Mouse (Mus musculus) lung, embryonic 15.5 days (tissue): ENCODE results near the gene Nes. TPM values are rescaled to one million over a fixed set of nuclear protein-coding genes. Genes with fewer than 3 reads are reported as not detected.
A peak's percentile ranks its signal among the peaks of the same experiment; 100 is the strongest.

ENCODE experiments used
- ATAC-seq: fragments of 200-750 bp; cut with Nextera tagmentation; 2 replicates; pipeline ENCODE4 v1.8.0; 2017; ENCODE audit warnings: moderate number of reproducible peaks, borderline replicate concordance; ENCODE audit not compliant: low FRiP score, low TSS enrichment; ENCODE audit errors: extremely low read depth
- H3K27ac ChIP-seq: fragments of 300-500 bp; sonication (generic); 2 replicates; pipeline ENCODE4 v1.5.1; 2015; ENCODE audit warnings: moderate library complexity, mild to moderate bottlenecking, inconsistent platforms
- H3K27me3 ChIP-seq: fragments of 300-500 bp; sonication (generic); 2 replicates; pipeline ENCODE4 v1.6.1; 2015; ENCODE audit warnings: inconsistent platforms
- H3K36me3 ChIP-seq: fragments of 300-500 bp; sonication (generic); 2 replicates; pipeline ENCODE4 v1.6.1; 2015; ENCODE audit warnings: inconsistent platforms
- H3K4me1 ChIP-seq: fragments of 300-500 bp; sonication (generic); 2 replicates; pipeline ENCODE4 v1.6.1; 2015; ENCODE audit warnings: inconsistent platforms
- H3K4me2 ChIP-seq: fragments of 300-500 bp; sonication (generic); 2 replicates; pipeline ENCODE4 v1.6.1; 2015; ENCODE audit warnings: inconsistent platforms, mild to moderate bottlenecking, moderate library complexity
- H3K4me3 ChIP-seq: fragments of 300-500 bp; sonication (generic); 2 replicates; pipeline ENCODE4 v1.5.1; 2015; ENCODE audit warnings: mild to moderate bottlenecking, inconsistent platforms
- H3K9ac ChIP-seq: fragments of 300-500 bp; sonication (generic); 2 replicates; pipeline ENCODE4 v1.6.1; 2015; ENCODE audit warnings: inconsistent platforms
- H3K9me3 ChIP-seq: fragments of 300-500 bp; sonication (generic); 2 replicates; pipeline ENCODE4 v1.6.1; 2016; ENCODE audit warnings: inconsistent platforms
- WGBS: fragments of 180-500 bp; shearing (Covaris S2); methylation state at CpG from one replicate; pipeline ENCODE4 v1.1.7; 2015; 5-methylcytosine and 5-hydroxymethylcytosine counted together
- polyA plus RNA-seq: library from polyadenylated mRNA; unstranded; fragments of >200 nt; fragmentation: Nextera tagmentation; extraction: Ambion mirVana; gene quantifications from 2 replicates; pipeline ENCODE4 v1.2.1, GENCODE M21; 2015

Nes gene
- polyA plus RNA-seq, 1 experiment from 2014 or later = 32.4 TPM

DNA sequence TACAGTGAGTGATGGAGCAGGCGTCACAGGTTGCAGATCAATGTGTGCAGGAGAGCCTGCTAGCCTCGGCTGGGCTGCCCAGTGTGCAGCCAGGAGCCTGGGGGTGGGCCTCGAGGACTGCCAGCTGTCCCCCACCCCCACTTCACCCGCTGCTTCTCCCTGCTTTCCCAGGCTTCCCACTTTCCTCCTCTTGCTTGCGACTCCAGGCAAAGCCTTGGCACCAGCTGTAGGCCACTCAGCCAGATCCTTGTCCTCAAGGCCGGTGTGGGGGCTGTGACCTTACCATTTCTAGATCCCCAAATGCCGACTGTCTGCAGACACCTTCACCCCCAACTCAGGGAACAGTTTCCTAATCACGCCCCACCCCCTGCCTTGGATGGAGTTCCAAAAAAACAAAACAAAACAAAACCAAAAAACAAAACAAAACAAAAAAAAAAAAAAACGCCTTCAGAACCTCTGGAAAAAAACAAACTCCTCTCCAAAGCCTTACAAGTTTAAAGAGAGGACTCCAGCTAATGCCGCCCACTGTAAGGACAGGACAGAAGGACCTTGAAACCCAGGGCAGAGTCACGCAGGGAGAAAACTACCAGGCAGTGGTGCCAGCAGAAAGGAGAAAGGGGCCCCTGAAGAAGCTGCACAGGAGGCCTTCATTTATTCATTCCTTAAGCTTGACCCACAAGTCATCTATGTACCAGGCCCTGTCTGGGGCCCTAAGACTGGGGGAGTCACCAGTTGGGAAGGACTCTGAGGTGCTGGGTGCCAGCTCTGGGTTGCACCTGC lies 30.1 kb downstream of the Nes start:
- H3K4me1 ChIP-seq = peaks cover 34% of the 10 kb centered on the region
- H3K27ac ChIP-seq = no peak overlapping the region
- H3K4me2 ChIP-seq = no peak overlapping the region
- peaks cover under 1% of the 10 kb centered on the region; the same call in 1 of the 2 replicates for H3K9me3 ChIP-seq
- H3K36me3 ChIP-seq = no peaks in the 10 kb centered on the region
- peaks cover 86% of the 10 kb centered on the region for H3K27me3 ChIP-seq
- 11% methylated on average over 11 of the region's 11 CpGs for WGBS
- ATAC-seq = no peak
- no peak overlapping the region for H3K4me3 ChIP-seq
- H3K9ac ChIP-seq = no peak overlapping the region

DNA sequence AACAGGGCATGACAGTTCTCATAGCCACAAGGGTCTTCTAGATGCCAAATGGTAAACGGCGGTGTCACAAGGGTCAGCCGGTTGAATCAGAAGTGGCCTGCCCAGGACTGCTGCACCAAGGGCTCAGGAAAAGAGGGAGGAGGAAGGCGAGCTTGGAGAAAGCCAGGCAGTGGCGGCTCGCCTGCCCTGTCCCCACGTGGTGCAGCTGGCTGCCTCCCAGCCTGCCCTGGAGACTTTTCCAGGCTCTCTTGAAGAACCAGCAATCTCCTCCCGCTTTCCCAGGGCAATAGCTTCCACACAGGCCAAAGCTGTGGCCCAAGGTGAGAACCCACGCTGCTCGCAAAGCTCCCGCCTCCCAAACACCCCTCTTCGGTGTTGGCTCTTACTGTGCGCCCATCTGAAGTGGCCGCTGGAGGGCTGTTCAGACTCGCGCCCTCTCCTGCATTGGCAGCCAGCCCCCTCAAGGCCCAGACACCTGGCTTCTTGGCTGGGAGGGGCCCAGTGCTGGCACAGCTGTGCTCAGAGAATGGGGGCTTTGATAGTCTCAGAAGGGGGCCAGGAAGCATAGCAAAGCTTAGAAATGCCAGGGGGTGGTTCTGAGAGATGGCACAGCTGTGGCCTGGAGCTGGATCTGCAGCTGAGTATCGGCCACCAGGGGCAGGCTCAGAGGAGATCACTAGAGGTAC lies 31.6 kb downstream of the Nes start:
- peaks cover 75% of the 10 kb centered on the region for H3K27me3 ChIP-seq

DNA sequence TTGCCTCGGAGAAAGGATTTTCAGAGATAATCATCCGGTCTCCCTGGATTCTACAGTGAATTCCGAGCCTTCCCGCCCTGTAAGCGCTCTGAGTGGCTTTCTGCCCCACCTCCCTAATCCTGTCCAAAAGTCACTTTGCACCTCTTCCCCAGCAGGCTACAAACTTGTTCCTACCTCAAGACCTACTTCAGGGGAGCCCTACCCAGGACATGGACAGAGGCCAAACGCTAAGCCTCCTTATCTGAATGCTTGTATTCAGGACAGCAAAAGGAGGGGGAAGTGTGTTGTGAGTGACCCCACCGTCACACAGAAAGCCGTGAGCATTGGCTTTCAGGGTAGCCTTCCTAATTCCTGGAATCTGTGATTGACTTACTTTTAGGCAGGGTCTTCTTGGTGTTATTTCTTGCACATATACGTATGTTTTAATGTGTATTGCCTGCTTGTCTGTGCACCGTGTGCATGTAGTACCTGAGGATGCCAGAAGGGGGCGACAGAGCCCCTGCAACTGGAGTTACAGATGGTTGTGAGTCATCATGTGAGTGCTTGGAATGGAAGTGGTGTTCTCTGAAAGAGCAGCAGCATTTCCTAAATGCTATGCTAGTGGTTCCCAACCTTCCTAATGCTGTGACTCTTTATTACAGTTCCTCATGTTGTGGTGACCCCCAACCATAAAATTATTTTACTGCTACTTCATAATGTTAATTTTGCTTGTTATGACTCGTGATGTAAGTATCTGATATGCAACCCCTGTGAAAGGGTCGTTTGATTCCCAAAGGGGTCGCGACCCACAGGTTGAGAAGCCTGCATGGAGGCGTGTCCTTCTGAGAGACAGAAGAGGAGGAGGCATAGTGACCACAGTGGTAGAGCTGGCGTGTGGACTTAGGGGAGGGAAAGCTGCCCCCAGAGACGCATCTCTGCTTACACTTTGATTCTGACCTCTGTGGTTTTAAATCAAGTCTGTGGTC lies 35.2 kb downstream of the Nes start:
- Histone ChIP-seq H3K27ac (no peak overlapping the region), H3K36me3 (no peaks in the 10 kb centered on the region), H3K27me3 (peaks cover 38% of the 10 kb centered on the region), H3K4me1 (peaks cover 9% of the 10 kb centered on the region), H3K9ac (no peak overlapping the region), H3K9me3 (peaks cover 2% of the 10 kb centered on the region; the same call in 1 of the 2 replicates), H3K4me3 (no peak overlapping the region), H3K4me2 (no peak overlapping the region)
- ATAC-seq = no peak
- WGBS = 65% methylated on average over 18 of the region's 18 CpGs

More for the DNA sequence above, 31.6 kb downstream of the Nes start:
- Histone ChIP-seq H3K4me1 (peaks cover 24% of the 10 kb centered on the region), H3K9me3 (peaks cover 2% of the 10 kb centered on the region; the same call in 1 of the 2 replicates), H3K9ac (no peak overlapping the region), H3K36me3 (no peaks in the 10 kb centered on the region), H3K4me3 (peak overlapping the region; percentile 4; the same call in 1 of the 2 replicates), H3K27ac (no peak overlapping the region), H3K4me2 (peak overlapping the region; percentile 24; the same call in 1 of the 2 replicates)
- peak; percentile 71 for ATAC-seq
- 2% methylated on average over 17 of the region's 17 CpGs for WGBS

- 6% methylated on average over 6 of the region's 6 CpGs for WGBS
- Histone ChIP-seq H3K4me3 (no peak overlapping the region), H3K9me3 (peaks cover 2% of the 10 kb centered on the region; the same call in 1 of the 2 replicates), H3K27me3 (peaks cover 12% of the 10 kb centered on the region; the same call in 1 of the 2 replicates), H3K9ac (no peak overlapping the region), H3K27ac (no peak overlapping the region), H3K36me3 (no peaks in the 10 kb centered on the region), H3K4me2 (no peak overlapping the region), H3K4me1 (no peaks in the 10 kb centered on the region)
- ATAC-seq = no peak
These were observed 39.9 kb downstream of the Nes start for GRCm38 (mm10) chr3:88010634-88011265.

GRCm38 (mm10) chr3:88022322-88023191 lies 51.7 kb downstream of the Nes start:
- no peak overlapping the region for H3K27ac ChIP-seq
- no peaks in the 10 kb centered on the region for H3K9me3 ChIP-seq
- H3K4me3 ChIP-seq = peak overlapping the region; percentile 51
- H3K36me3 ChIP-seq = no peaks in the 10 kb centered on the region
- peak overlapping the region; percentile 23; the same call in 1 of the 2 replicates for H3K9ac ChIP-seq
- 1% methylated on average over 64 of the region's 66 CpGs for WGBS
- H3K4me2 ChIP-seq = peak overlapping the region; percentile 98
- peak; percentile 91 for ATAC-seq
- H3K27me3 ChIP-seq = peaks cover 78% of the 10 kb centered on the region
- peaks cover 16% of the 10 kb centered on the region for H3K4me1 ChIP-seq

DNA sequence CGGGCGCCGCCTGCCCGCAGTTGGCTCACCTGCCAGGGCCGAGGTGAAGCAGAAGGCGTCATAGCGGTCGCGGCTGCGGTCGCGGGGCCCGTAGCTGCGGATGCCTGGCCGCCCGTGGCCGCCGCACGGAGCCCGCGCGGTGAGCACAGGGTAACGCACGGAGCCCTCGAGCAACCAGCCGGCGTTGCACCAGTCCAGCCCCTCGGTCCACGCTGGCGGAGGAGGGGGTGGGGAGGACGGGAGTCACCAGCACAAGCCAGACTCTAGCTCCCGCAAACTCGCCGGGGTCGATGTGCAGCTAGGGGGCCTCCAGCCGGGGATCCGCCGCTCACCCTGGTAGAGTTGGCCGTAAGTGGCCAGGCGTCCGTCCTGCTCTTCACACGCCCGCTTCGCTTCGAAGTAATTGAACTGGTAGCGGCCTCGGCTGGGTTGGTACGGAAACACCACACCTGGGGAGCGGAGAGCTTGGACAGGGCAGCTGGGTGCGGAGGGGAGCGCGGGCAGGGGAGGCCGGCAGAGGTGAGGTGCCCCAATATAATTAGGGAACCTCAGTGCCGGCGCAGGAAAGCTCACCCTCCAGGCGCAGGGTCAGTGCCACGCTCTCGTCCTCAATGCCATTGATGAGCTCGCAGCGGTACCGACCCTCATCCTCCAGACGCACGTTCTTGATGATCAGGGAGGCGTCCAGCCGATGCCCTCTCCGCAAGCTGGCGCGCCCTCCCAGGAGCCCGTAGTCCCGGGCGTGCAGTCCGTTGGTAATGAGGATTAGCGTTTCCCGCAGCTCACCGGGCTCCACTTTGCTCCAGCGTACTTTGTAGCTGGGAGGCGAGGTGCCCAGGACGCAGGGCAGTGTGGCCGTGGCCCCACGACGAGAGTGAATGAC lies 52.6 kb downstream of the Nes start:
- Histone ChIP-seq H3K27me3 (peaks cover 76% of the 10 kb centered on the region), H3K4me1 (peaks cover 16% of the 10 kb centered on the region), H3K4me3 (peak overlapping the region; percentile 51), H3K9ac (peak overlapping the region; percentile 23; the same call in 1 of the 2 replicates), H3K27ac (no peak overlapping the region), H3K9me3 (no peaks in the 10 kb centered on the region), H3K36me3 (no peaks in the 10 kb centered on the region), H3K4me2 (peak overlapping the region; percentile 98)
- WGBS = 1% methylated on average over 81 of the region's 81 CpGs
- peak; percentile 58; the same call in 1 of the 2 replicates for ATAC-seq

GRCm38 (mm10) chr3:88026823-88027222 lies 55.9 kb downstream of the Nes start:
- Histone ChIP-seq H3K9me3 (no peaks in the 10 kb centered on the region), H3K27me3 (peaks cover 66% of the 10 kb centered on the region), H3K36me3 (no peaks in the 10 kb centered on the region), H3K27ac (no peak overlapping the region), H3K4me3 (no peak overlapping the region), H3K4me2 (no peak overlapping the region), H3K9ac (no peak overlapping the region), H3K4me1 (peaks cover 25% of the 10 kb centered on the region)
- ATAC-seq = no peak
- WGBS = 53% methylated on average over 7 of the region's 7 CpGs

GRCm38 (mm10) chr3:88027434-88028186 lies 56.7 kb downstream of the Nes start, which contains the start of gene Hapln2:
Gene Hapln2, minus strand, starts transcription at chr3:88027583.
- H3K9me3 ChIP-seq = no peaks in the 10 kb centered on the region
- 47% methylated on average over 5 of the region's 5 CpGs for WGBS
- no peak within 1 kb of the TSS for H3K4me3 ChIP-seq
- no peak within 1 kb of the TSS for H3K4me2 ChIP-seq
- ATAC-seq = no peak
- no peak within 1 kb of the TSS for H3K9ac ChIP-seq
- H3K27ac ChIP-seq = no peak within 1 kb of the TSS
- H3K36me3 ChIP-seq = no peaks in the 10 kb centered on the region
- H3K4me1 ChIP-seq = peaks cover 20% of the 10 kb centered on the region
- H3K27me3 ChIP-seq = peaks cover 66% of the 10 kb centered on the region
